8 mouse cellular contexts compared by ENCODE assay signal in genomic region chr13:17693816-17694215, GRCm38 (mm10). TPM values are rescaled to one million over a fixed set of nuclear protein-coding genes. Genes with fewer than 3 reads are reported as not detected.
DNase-seq lines count a peak whose midpoint lies in the region; ATAC-seq and TF ChIP-seq lines count a peak whose summit lies in the region.

No protein-coding gene starts in this region.

- no peak for TF ChIP-seq CTCF in testis, adult 2 months (IDR thresholded peaks at IDR 0.05; ENCODE audit: control insufficient read depth, insufficient read depth, insufficient replicate concordance, low read depth, low read length)
- TF ChIP-seq CTCF in lung, adult 2 months (IDR thresholded peaks at IDR 0.05; ENCODE audit: insufficient read depth, low read length), result no peak

- ATAC-seq in CD4-positive, CD25-positive, alpha-beta regulatory T cell, adult 4 months, result no peak
- no peak for ATAC-seq in hindbrain, embryonic 14.5 days (ENCODE audit: low FRiP score)
- no peak for ATAC-seq in granulocyte monocyte progenitor cell, adult 5-6 weeks (replicated peaks; ENCODE audit: poor library complexity, severe bottlenecking)

- WGBS in hindbrain, embryonic 14.5 days, result 74% methylated on average over 5 of the region's 5 CpGs
- 54% methylated on average over 5 of the region's 5 CpGs for WGBS in lung, adult 2 months

- H3K4me2 ChIP-seq in hindbrain, embryonic 14.5 days (replicated peaks), result peak overlapping the region; percentile 67

- H3K4me1 ChIP-seq in testis, adult 2 months (ENCODE audit: control insufficient read depth, insufficient read depth, low read length), result no peaks in the 10 kb centered on the region
- H3K4me1 ChIP-seq in hindbrain, embryonic 14.5 days (replicated peaks; ENCODE audit: control insufficient read depth, insufficient read depth, low read length), result peaks cover 5% of the 10 kb centered on the region; the same call in 1 of the 2 replicates
- peaks cover 2% of the 10 kb centered on the region; the same call in 1 of the 2 replicates for H3K4me1 ChIP-seq in lung, adult 2 months (ENCODE audit: control insufficient read depth, insufficient read depth, low read length)

- no peaks in the 10 kb centered on the region for H3K27me3 ChIP-seq in testis, adult 2 months (ENCODE audit: control insufficient read depth, insufficient read depth, low read length)
- H3K27me3 ChIP-seq in hindbrain, embryonic 14.5 days (ENCODE audit: control insufficient read depth, insufficient read depth, low read length), result no peaks in the 10 kb centered on the region

- TF ChIP-seq POLR2A in testis, adult 2 months (IDR thresholded peaks at IDR 0.05; ENCODE audit: control insufficient read depth, low read depth, low read length), result no peak
- TF ChIP-seq POLR2A in lung, adult 2 months (IDR thresholded peaks at IDR 0.05; ENCODE audit: borderline replicate concordance, extremely low read depth, low read depth, low read length), result no peak

- H3K36me3 ChIP-seq in testis, adult 2 months (ENCODE audit: control insufficient read depth, insufficient read depth, low read length), result no peaks in the 10 kb centered on the region
- H3K36me3 ChIP-seq in hindbrain, embryonic 14.5 days (replicated peaks; ENCODE audit: control insufficient read depth, insufficient read depth), result no peaks in the 10 kb centered on the region

- DNase-seq in CD4-positive, CD25-positive, alpha-beta regulatory T cell, adult 2 months (ENCODE audit: low read depth, low spot score), result peak; percentile 35
- no peak for DNase-seq in testis, postnatal 14 days (ENCODE audit: low spot score)
- no peak for DNase-seq in hindbrain, embryonic 14.5 days (ENCODE audit: low spot score)
- DNase-seq in lung, adult 2 months, result no peak
- DNase-seq in right cerebral cortex, postnatal 4 days, result no peak

- H3K9ac ChIP-seq in hindbrain, embryonic 14.5 days, result no peak overlapping the region

- peak overlapping the region; percentile 66; the same call in 1 of the 2 replicates for H3K4me3 ChIP-seq in testis, adult 2 months (ENCODE audit: control insufficient read depth, low read depth, low read length)
- H3K4me3 ChIP-seq in hindbrain, embryonic 14.5 days (replicated peaks; ENCODE audit: low read length), result peak overlapping the region; percentile 72
- peak overlapping the region; percentile 10 for H3K4me3 ChIP-seq in lung, adult 2 months (replicated peaks; ENCODE audit: extremely low read depth, low read depth, low read length)

- H3K9me3 ChIP-seq in hindbrain, embryonic 14.5 days (ENCODE audit: control insufficient read depth, low read length), result no peaks in the 10 kb centered on the region

- peak overlapping the region; percentile 49 for H3K27ac ChIP-seq in testis, adult 2 months (ENCODE audit: control insufficient read depth, insufficient read depth, low read depth, low read length)
- no peak overlapping the region for H3K27ac ChIP-seq in hindbrain, embryonic 14.5 days

RNA-seq across cellular contexts. Expression of gene Mplkip, which starts 1.2 kb away (rescaled TPM):
- polyA plus RNA-seq in CD4-positive, CD25-positive, alpha-beta regulatory T cell, adult 4 months (2017; shearing (Covaris generic)), result 10 to 100 TPM; 11.5 to 20.3 TPM
- polyA plus RNA-seq in testis, adult 2 months (2012; rRNA removed), result 15.2 and 16.3 TPM in 2 replicates
- 49.0 and 51.8 TPM in 2 replicates for polyA plus RNA-seq in hindbrain, embryonic 14.5 days (2014; fragmentation: Nextera tagmentation; extraction: Ambion mirVana)
- polyA plus RNA-seq in lung, adult 2 months (2012; rRNA removed), result 8.9 and 12.8 TPM in 2 replicates
- 57.5 and 60.2 TPM in 2 replicates for total RNA-seq in granulocyte monocyte progenitor cell, adult 5-6 weeks (2014; fragmentation: Nextera tagmentation)
- 28.0 and 45.7 TPM in 2 replicates for total RNA-seq in granulocyte monocyte progenitor cell, adult 5-6 weeks (2017)

RNA-seq across cellular contexts. Expression of gene Sugct, which starts 1.5 kb away (rescaled TPM):
- polyA plus RNA-seq in CD4-positive, CD25-positive, alpha-beta regulatory T cell, adult 4 months (2017; shearing (Covaris generic)), result 1 to 10 TPM in 1 of 2 experiments, not detected in 1; 1.1 TPM
- 1.2 TPM in 2 replicates for polyA plus RNA-seq in testis, adult 2 months (2012; rRNA removed)
- 2.7 and 3.7 TPM in 2 replicates for polyA plus RNA-seq in hindbrain, embryonic 14.5 days (2014; fragmentation: Nextera tagmentation; extraction: Ambion mirVana)
- polyA plus RNA-seq in lung, adult 2 months (2012; rRNA removed), result 0.63 and 1.1 TPM in 2 replicates
- 0.32 TPM in 1 of 2 replicates, not detected in the other for total RNA-seq in granulocyte monocyte progenitor cell, adult 5-6 weeks (2014; fragmentation: Nextera tagmentation)
- 0.52 and 0.82 TPM in 2 replicates for total RNA-seq in granulocyte monocyte progenitor cell, adult 5-6 weeks (2017)

Comparison
In these comparisons a context has a peak if more than half of its experiments do, and no peak if none do; other contexts are left out.
1. H3K4me3 ChIP-seq: peak in every context shown above with its lines; median percentile 72 in hindbrain, embryonic 14.5 days; 66 in testis, adult 2 months; 10 in lung, adult 2 months.